Mouse (Mus musculus) retina, adult 2 months (tissue): ENCODE data around the gene Fbxw7.

Experiments used
- DNase-seq: peaks from one replicate; pipeline ENCODE4 v3.0.0-alpha.2; 2012; ENCODE audit warnings: low read depth, low spot score

Fbxw7 gene

GRCm38 (mm10) chr3:84889648-84890047 is 74.6 kb downstream of the Fbxw7 start:
- peak; percentile 9 for DNase-seq

- no peak for DNase-seq
Measured at GRCm38 (mm10) chr3:84890983-84891382, 75.9 kb downstream of the Fbxw7 start.

- no peak for DNase-seq
Measured at GRCm38 (mm10) chr3:84897952-84898351, 82.9 kb downstream of the Fbxw7 start.

GRCm38 (mm10) chr3:84906528-84906927 is 91.5 kb downstream of the Fbxw7 start:
- DNase-seq, result peak; percentile 20

- no peak for DNase-seq
Measured at GRCm38 (mm10) chr3:84914284-84914683, 99.2 kb downstream of the Fbxw7 start.

- DNase-seq, result no peak
Measured at GRCm38 (mm10) chr3:84917903-84918679, 103.0 kb downstream of the Fbxw7 start.

- no peak for DNase-seq
Measured at GRCm38 (mm10) chr3:84921704-84922420, 106.8 kb downstream of the Fbxw7 start.

- DNase-seq, result no peak
Measured at GRCm38 (mm10) chr3:84923256-84923655, 108.2 kb downstream of the Fbxw7 start.

GRCm38 (mm10) chr3:84923670-84924069 is 108.6 kb downstream of the Fbxw7 start:
- no peak for DNase-seq

- DNase-seq, result no peak
Measured at GRCm38 (mm10) chr3:84925229-84925628, 110.2 kb downstream of the Fbxw7 start.

GRCm38 (mm10) chr3:84926140-84926539 is 111.1 kb downstream of the Fbxw7 start:
- DNase-seq, result no peak

GRCm38 (mm10) chr3:84927168-84927794 is 112.2 kb downstream of the Fbxw7 start:
- DNase-seq, result no peak

GRCm38 (mm10) chr3:84927901-84928300 is 112.8 kb downstream of the Fbxw7 start:
- no peak for DNase-seq

- DNase-seq, result no peak
Measured at GRCm38 (mm10) chr3:84929171-84929570, 114.1 kb downstream of the Fbxw7 start.

- DNase-seq, result no peak
Measured at GRCm38 (mm10) chr3:84930683-84931082, 115.6 kb downstream of the Fbxw7 start.

GRCm38 (mm10) chr3:84935729-84936128 is 120.7 kb downstream of the Fbxw7 start:
- DNase-seq, result no peak

GRCm38 (mm10) chr3:84936252-84936651 is 121.2 kb downstream of the Fbxw7 start:
- DNase-seq, result no peak

- no peak for DNase-seq
Measured at GRCm38 (mm10) chr3:84936956-84937355, 121.9 kb downstream of the Fbxw7 start.

GRCm38 (mm10) chr3:84937360-84938355 is 122.6 kb downstream of the Fbxw7 start:
- no peak for DNase-seq

GRCm38 (mm10) chr3:84944933-84945332 is 129.9 kb downstream of the Fbxw7 start:
- DNase-seq, result no peak

GRCm38 (mm10) chr3:84946381-84946780 is 131.3 kb downstream of the Fbxw7 start:
- DNase-seq, result no peak
